Mouse (Mus musculus): Measurements from ENCODE around the gene Snapc5. TPM values are rescaled to one million over a fixed set of nuclear protein-coding genes. Genes with fewer than 3 reads are reported as not detected.

The Snapc5 gene
- total and polyA plus RNA-seq, 3 experiments = 16.7 to 38.2 (median 24.9) TPM

DNA sequence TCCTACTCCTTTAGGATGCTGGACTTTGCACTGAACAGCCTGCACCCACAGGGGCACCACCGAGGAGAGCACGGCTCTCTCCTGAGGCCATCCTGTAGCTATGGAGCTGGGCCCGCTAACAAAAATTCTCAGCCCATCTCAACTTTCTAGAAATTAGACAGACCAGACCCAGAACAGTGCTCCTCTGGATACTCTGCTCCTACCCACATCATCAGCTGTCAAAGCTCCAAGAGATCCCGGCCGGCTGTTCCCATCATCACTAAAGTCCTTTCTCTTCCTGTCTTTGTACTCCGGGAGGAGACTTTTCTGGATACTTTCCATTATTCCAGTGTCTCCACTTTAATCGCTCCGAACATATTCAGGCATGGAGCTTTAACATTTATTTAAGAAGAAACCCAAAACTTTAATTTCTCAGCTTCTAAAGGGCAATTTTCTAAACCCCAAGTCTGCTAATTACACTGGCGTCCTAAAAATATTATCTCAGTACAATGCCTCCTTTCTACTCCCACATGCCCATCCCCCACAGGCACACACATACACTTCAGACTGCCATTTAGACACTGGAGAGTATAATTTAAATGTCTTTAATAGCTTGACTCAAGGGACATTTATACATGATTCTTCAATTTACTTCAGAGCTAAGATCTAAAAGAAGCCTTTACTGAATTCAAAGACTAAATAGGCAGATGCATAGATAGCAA is 53.3 kb downstream of the Snapc5 start:
- Histone ChIP-seq H3K36me3 (replicated peaks in 1 of 2; ENCODE audit: control insufficient read depth in 1 of 2, insufficient read depth in 1 of 2, low read length in 1 of 2) (peaks cover 9 to 60% of the 10 kb centered on the region in 2 experiments), H3K4me3 (replicated peaks in 1 of 3; ENCODE audit: low read depth in 2 of 3, low read length in 2 of 3, poor library complexity in 1 of 3) (no peak overlapping the region), H3K4me2 (ENCODE audit: insufficient read depth, low read depth, poor library complexity, severe bottlenecking) (no peak overlapping the region), H3K4me1 (ENCODE audit: control insufficient read depth in 1 of 2, insufficient read depth in 2 of 2) (peaks cover 0 to 29% of the 10 kb centered on the region in 2 experiments; a peak in 2 of 4 replicates), H3K9me3 (replicated peaks; ENCODE audit: low read length) (no peaks in the 10 kb centered on the region), H3K27me3 (replicated peaks) (no peaks in the 10 kb centered on the region), H3K27ac (ENCODE audit: insufficient read depth, low read depth) (no peak overlapping the region), H3K9ac (ENCODE audit: insufficient read depth, low read depth) (no peak overlapping the region), H3K79me2 (replicated peaks; ENCODE audit: control insufficient read depth, extremely low read depth, insufficient read depth, poor library complexity, severe bottlenecking) (no peaks in the 10 kb centered on the region)
- no peak for DNase-seq (ENCODE audit: extremely low read depth)
- in situ Hi-C loops (cut with MboI; ENCODE audit: low pct_ligation_motif_present, low pct_unique_long_range_greater_than_20kb, low sequenced_read_pairs) (no loop called here), dilution Hi-C loops (cut with MboI; ENCODE audit: extremely low pct_ligation_motif_present, extremely low pct_unique_long_range_greater_than_20kb, low sequenced_read_pairs) (no loop called here)
- TF ChIP-seq UBTF (IDR thresholded peaks at IDR 0.05; ENCODE audit: low read depth, low read length) = no peak

Other genes starting within 250 kb of the Snapc5 start
- not detected in 2 replicates for gene Smad6, start 157.2 kb upstream of the Snapc5 start, total RNA-seq (2012; rRNA removed)
- gene Smad6, start 157.2 kb upstream of the Snapc5 start, total RNA-seq (2014; rRNA removed) = not detected in 2 replicates
- gene Smad6, start 157.2 kb upstream of the Snapc5 start, polyA plus RNA-seq (2012; ENCODE audit: insufficient read length, low read depth) = 0.35 TPM in 1 of 2 replicates, not detected in the other
- 0.38 and 0.55 TPM in 2 replicates for gene Lctl, start 62.1 kb upstream of the Snapc5 start, total RNA-seq (2012; rRNA removed)
- not detected in 2 replicates for gene Lctl, start 62.1 kb upstream of the Snapc5 start, total RNA-seq (2014; rRNA removed)
- gene Lctl, start 62.1 kb upstream of the Snapc5 start, polyA plus RNA-seq (2012; ENCODE audit: insufficient read length, low read depth) = 0.21 TPM in 1 of 2 replicates, not detected in the other
- gene Zwilch, start 6.2 kb upstream of the Snapc5 start, total RNA-seq (2012; rRNA removed) = 49.3 and 59.6 TPM in 2 replicates
- gene Zwilch, start 6.2 kb upstream of the Snapc5 start, total RNA-seq (2014; rRNA removed) = 74.1 and 92.0 TPM in 2 replicates
- gene Zwilch, start 6.2 kb upstream of the Snapc5 start, polyA plus RNA-seq (2012; ENCODE audit: insufficient read length, low read depth) = 72.8 and 82.9 TPM in 2 replicates
- gene Rpl4, start 5.9 kb upstream of the Snapc5 start, total RNA-seq (2012; rRNA removed) = 1,886 and 1,956 TPM in 2 replicates
- gene Rpl4, start 5.9 kb upstream of the Snapc5 start, total RNA-seq (2014; rRNA removed) = 1,996 and 2,178 TPM in 2 replicates
- 3,885 and 4,069 TPM in 2 replicates for gene Rpl4, start 5.9 kb upstream of the Snapc5 start, polyA plus RNA-seq (2012; ENCODE audit: insufficient read length, low read depth)
- gene Uchl4, start 55.9 kb downstream of the Snapc5 start, total RNA-seq (2012; rRNA removed) = 0.55 and 0.59 TPM in 2 replicates
- gene Uchl4, start 55.9 kb downstream of the Snapc5 start, total RNA-seq (2014; rRNA removed) = 8.2 and 11.0 TPM in 2 replicates
- gene Uchl4, start 55.9 kb downstream of the Snapc5 start, polyA plus RNA-seq (2012; ENCODE audit: insufficient read length, low read depth) = 16.8 and 21.0 TPM in 2 replicates
- 53.0 and 74.0 TPM in 2 replicates for gene Map2k1, start 74.4 kb downstream of the Snapc5 start, total RNA-seq (2012; rRNA removed)
- gene Map2k1, start 74.4 kb downstream of the Snapc5 start, total RNA-seq (2014; rRNA removed) = 118 and 122 TPM in 2 replicates
- gene Map2k1, start 74.4 kb downstream of the Snapc5 start, polyA plus RNA-seq (2012; ENCODE audit: insufficient read length, low read depth) = 54.9 and 56.3 TPM in 2 replicates
- 179 and 248 TPM in 2 replicates for gene Tipin, start 102.3 kb downstream of the Snapc5 start, total RNA-seq (2012; rRNA removed)
- gene Tipin, start 102.3 kb downstream of the Snapc5 start, total RNA-seq (2014; rRNA removed) = 443 and 624 TPM in 2 replicates
- gene Tipin, start 102.3 kb downstream of the Snapc5 start, polyA plus RNA-seq (2012; ENCODE audit: insufficient read length, low read depth) = 204 and 235 TPM in 2 replicates
- 8.8 and 9.0 TPM in 2 replicates for gene Dis3l, start 162.0 kb downstream of the Snapc5 start, total RNA-seq (2012; rRNA removed)
- gene Dis3l, start 162.0 kb downstream of the Snapc5 start, total RNA-seq (2014; rRNA removed) = 6.6 and 6.8 TPM in 2 replicates
- 9.5 and 9.6 TPM in 2 replicates for gene Dis3l, start 162.0 kb downstream of the Snapc5 start, polyA plus RNA-seq (2012; ENCODE audit: insufficient read length, low read depth)
- gene Megf11, start 206.4 kb downstream of the Snapc5 start, total RNA-seq (2012; rRNA removed) = 0.04 TPM in 2 replicates
- not detected in 2 replicates for gene Megf11, start 206.4 kb downstream of the Snapc5 start, total RNA-seq (2014; rRNA removed)
- 0.19 and 0.59 TPM in 2 replicates for gene Megf11, start 206.4 kb downstream of the Snapc5 start, polyA plus RNA-seq (2012; ENCODE audit: insufficient read length, low read depth)